Mouse (Mus musculus) testis, adult 2 months (tissue): ENCODE results near the gene Cfh.
"Not testable (repeated sequence)": the region's sequence is repeated elsewhere in the genome, so short reads cannot be mapped to it uniquely, and the experiment has no call there.

Experiments
- CTCF ChIP-seq: fragments of 200-500 bp; IDR thresholded peaks from 2 replicates; pipeline ENCODE4 v1.5.1; 2012; ENCODE audit warnings: low read depth, mild to moderate bottlenecking, inconsistent platforms, low read length, moderate library complexity; ENCODE audit not compliant: control insufficient read depth, insufficient read depth, insufficient replicate concordance
- POLR2A ChIP-seq: fragments of 200-500 bp; IDR thresholded peaks from 2 replicates; pipeline ENCODE4 v1.6.1; 2012; ENCODE audit warnings: low read depth, mild to moderate bottlenecking, inconsistent platforms, low read length, moderate library complexity; ENCODE audit not compliant: control insufficient read depth

DNA sequence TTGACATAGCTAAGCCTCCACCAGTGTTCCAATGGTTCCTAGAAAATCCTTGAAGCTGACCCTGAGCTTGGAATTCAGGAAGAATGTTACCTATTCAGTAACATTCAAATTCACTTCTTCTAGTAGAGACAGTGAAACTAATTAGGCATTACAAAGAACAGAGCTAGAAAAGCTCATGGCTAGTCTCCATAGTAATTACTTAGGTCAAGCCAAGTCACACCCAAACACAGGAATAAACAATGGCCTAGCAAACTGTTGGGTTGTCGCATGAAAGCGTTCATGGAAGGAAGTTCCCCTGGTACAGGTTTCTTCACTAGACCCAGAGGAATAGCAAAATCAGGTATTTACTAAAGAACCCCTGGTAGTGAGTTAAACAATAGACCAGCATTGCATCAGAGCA lies 4.9 kb upstream of the Cfh start:
- TF ChIP-seq POLR2A, CTCF: not testable (repeated sequence)
